Mouse (Mus musculus) heart, embryonic 15.5 days (tissue): Measurements from ENCODE around the gene Gpr4. TPM values are rescaled to one million over a fixed set of nuclear protein-coding genes. Genes with fewer than 3 reads are reported as not detected.

Experiments used
- ATAC-seq: fragments of 200-750 bp; cut with Nextera tagmentation; replicated peaks from 2 replicates; pipeline ENCODE4 v1.8.0; 2017; ENCODE audit warnings: low read depth, moderate TSS enrichment; ENCODE audit not compliant: insufficient number of reproducible peaks, insufficient read depth, low FRiP score
- H3K27ac ChIP-seq: fragments of 300-500 bp; sonication (generic); 2 replicates; pipeline ENCODE4 v1.5.1; 2015; ENCODE audit warnings: mild to moderate bottlenecking, inconsistent platforms
- H3K27me3 ChIP-seq: fragments of 300-500 bp; sonication (generic); 2 replicates; pipeline ENCODE4 v1.6.1; 2015; ENCODE audit warnings: inconsistent platforms
- H3K36me3 ChIP-seq: fragments of 300-500 bp; sonication (generic); 2 replicates; pipeline ENCODE4 v1.6.1; 2015; ENCODE audit warnings: mild to moderate bottlenecking, inconsistent platforms
- H3K4me1 ChIP-seq: fragments of 300-500 bp; sonication (generic); replicated peaks from 2 replicates; pipeline ENCODE4 v1.6.1; 2015; ENCODE audit warnings: inconsistent platforms
- H3K4me2 ChIP-seq: fragments of 300-500 bp; sonication (generic); 2 replicates; pipeline ENCODE4 v1.6.1; 2015; ENCODE audit warnings: inconsistent platforms, mild to moderate bottlenecking, moderate library complexity
- H3K4me3 ChIP-seq: fragments of 300-500 bp; sonication (generic); 2 replicates; pipeline ENCODE4 v1.5.1; 2015; ENCODE audit warnings: mild to moderate bottlenecking, inconsistent platforms
- H3K9ac ChIP-seq: fragments of 300-500 bp; sonication (generic); 2 replicates; pipeline ENCODE4 v1.6.1; 2015; ENCODE audit warnings: mild to moderate bottlenecking, inconsistent platforms
- H3K9me3 ChIP-seq: fragments of 300-500 bp; sonication (generic); replicated peaks from 2 replicates; pipeline ENCODE4 v1.6.1; 2016; ENCODE audit warnings: inconsistent platforms
- WGBS: fragments of 180-500 bp; shearing (Covaris S2); methylation state at CpG from one replicate; pipeline ENCODE4 v1.1.7; 2015; ENCODE audit warnings: mixed read lengths; 5-methylcytosine and 5-hydroxymethylcytosine counted together
- polyA plus RNA-seq: library from polyadenylated mRNA; unstranded; fragments of >200 nt; fragmentation: Nextera tagmentation; extraction: Ambion mirVana; gene quantifications from 2 replicates; pipeline ENCODE4 v1.2.1, GENCODE M21; 2015

Gpr4 gene
- polyA plus RNA-seq, 1 experiment from 2014 or later = 2.1 TPM

GRCm38 (mm10) chr7:19175708-19176515 is 36.4 kb upstream of the Gpr4 start, which contains the start of gene Eml2:
Gene Eml2, plus strand, starts transcription at chr7:19176421.
- peaks cover 46% of the 10 kb centered on the region for H3K4me1 ChIP-seq
- no peaks in the 10 kb centered on the region for H3K36me3 ChIP-seq
- 0 out of 2 replicates have a peak within 1 kb of the TSS, but pooled peaks have one; percentile 29 for H3K9ac ChIP-seq
- no peak within 1 kb of the TSS for H3K27ac ChIP-seq
- no peak for ATAC-seq
- H3K4me3 ChIP-seq = peak within 1 kb of the TSS; percentile 24; the same call in 1 of the 2 replicates
- peaks cover 53% of the 10 kb centered on the region for H3K27me3 ChIP-seq
- peak within 1 kb of the TSS; percentile 37 for H3K4me2 ChIP-seq
- WGBS = 2% methylated on average over 30 of the region's 30 CpGs
- H3K9me3 ChIP-seq = no peaks in the 10 kb centered on the region

GRCm38 (mm10) chr7:19176516-19176947 is 35.8 kb upstream of the Gpr4 start:
- peaks cover 42% of the 10 kb centered on the region for H3K4me1 ChIP-seq
- peak overlapping the region; percentile 37 for H3K4me2 ChIP-seq
- H3K27me3 ChIP-seq = peaks cover 53% of the 10 kb centered on the region
- no peaks in the 10 kb centered on the region for H3K36me3 ChIP-seq
- ATAC-seq = no peak
- H3K9me3 ChIP-seq = no peaks in the 10 kb centered on the region
- no peak overlapping the region for H3K27ac ChIP-seq
- 0 out of 2 replicates have a peak overlapping the region, but pooled peaks have one; percentile 29 for H3K9ac ChIP-seq
- WGBS = 8% methylated on average over 21 of the region's 21 CpGs
- H3K4me3 ChIP-seq = peak overlapping the region; percentile 24; the same call in 1 of the 2 replicates

GRCm38 (mm10) chr7:19177216-19177615 is 35.1 kb upstream of the Gpr4 start:
- Histone ChIP-seq H3K36me3 (no peaks in the 10 kb centered on the region), H3K27me3 (peaks cover 53% of the 10 kb centered on the region), H3K4me1 (peaks cover 42% of the 10 kb centered on the region), H3K4me3 (no peak overlapping the region), H3K9me3 (no peaks in the 10 kb centered on the region), H3K27ac (no peak overlapping the region), H3K4me2 (no peak overlapping the region), H3K9ac (no peak overlapping the region)
- ATAC-seq = no peak
- WGBS = 70% methylated on average over 7 of the region's 7 CpGs

GRCm38 (mm10) chr7:19178035-19178434 is 34.3 kb upstream of the Gpr4 start:
- Histone ChIP-seq H3K4me2 (0 out of 2 replicates have a peak overlapping the region, but pooled peaks have one; percentile 3), H3K4me1 (peaks cover 37% of the 10 kb centered on the region)

GRCm38 (mm10) chr7:19178443-19179092 is 33.8 kb upstream of the Gpr4 start:
- Histone ChIP-seq H3K4me1 (peaks cover 37% of the 10 kb centered on the region), H3K9ac (no peak overlapping the region), H3K36me3 (no peaks in the 10 kb centered on the region), H3K4me2 (peak overlapping the region; percentile 57), H3K27me3 (peaks cover 53% of the 10 kb centered on the region), H3K9me3 (no peaks in the 10 kb centered on the region), H3K27ac (no peak overlapping the region), H3K4me3 (peak overlapping the region; percentile 31)
- WGBS = 4% methylated on average over 26 of the region's 27 CpGs
- no peak for ATAC-seq

More at GRCm38 (mm10) chr7:19178035-19178434, 34.3 kb upstream of the Gpr4 start:
- no peaks in the 10 kb centered on the region for H3K9me3 ChIP-seq
- no peak overlapping the region for H3K9ac ChIP-seq
- H3K36me3 ChIP-seq = no peaks in the 10 kb centered on the region
- H3K4me3 ChIP-seq = no peak overlapping the region; the same call in 1 of the 2 replicates
- no peak overlapping the region for H3K27ac ChIP-seq
- no peak for ATAC-seq
- 12% methylated on average over 18 of the region's 18 CpGs for WGBS
- peaks cover 53% of the 10 kb centered on the region for H3K27me3 ChIP-seq

- no peaks in the 10 kb centered on the region for H3K36me3 ChIP-seq
- peak overlapping the region; percentile 57 for H3K4me2 ChIP-seq
- ATAC-seq = peak; percentile 17; the same call in 1 of the 2 replicates
- H3K27ac ChIP-seq = no peak overlapping the region
- peak overlapping the region; percentile 31 for H3K4me3 ChIP-seq
- WGBS = under 1% methylated on average over 31 of the region's 32 CpGs
- H3K9me3 ChIP-seq = no peaks in the 10 kb centered on the region
- H3K27me3 ChIP-seq = peaks cover 53% of the 10 kb centered on the region
- no peak overlapping the region for H3K9ac ChIP-seq
- peaks cover 42% of the 10 kb centered on the region for H3K4me1 ChIP-seq
These were observed 33.2 kb upstream of the Gpr4 start for GRCm38 (mm10) chr7:19179173-19179572.

GRCm38 (mm10) chr7:19179936-19180335 is 32.4 kb upstream of the Gpr4 start:
- WGBS = 41% methylated on average over 6 of the region's 6 CpGs
- H3K4me2 ChIP-seq = peak overlapping the region; percentile 57; the same call in 1 of the 2 replicates
- H3K4me1 ChIP-seq = peaks cover 50% of the 10 kb centered on the region
- H3K27me3 ChIP-seq = peaks cover 49% of the 10 kb centered on the region
- H3K9ac ChIP-seq = no peak overlapping the region
- no peak overlapping the region for H3K27ac ChIP-seq
- H3K9me3 ChIP-seq = no peaks in the 10 kb centered on the region
- H3K4me3 ChIP-seq = 0 out of 2 replicates have a peak overlapping the region, but pooled peaks have one; percentile 31
- no peaks in the 10 kb centered on the region for H3K36me3 ChIP-seq
- ATAC-seq = no peak

GRCm38 (mm10) chr7:19180862-19181429 is 31.4 kb upstream of the Gpr4 start:
- Histone ChIP-seq H3K4me3 (peak overlapping the region; percentile 61), H3K27me3 (peaks cover 41% of the 10 kb centered on the region), H3K4me2 (peak overlapping the region; percentile 77), H3K36me3 (no peaks in the 10 kb centered on the region; the same call in 1 of the 2 replicates), H3K4me1 (peaks cover 56% of the 10 kb centered on the region), H3K27ac (peak overlapping the region; percentile 61), H3K9ac (peak overlapping the region; percentile 70), H3K9me3 (no peaks in the 10 kb centered on the region)
- ATAC-seq = peak; percentile 44
- WGBS = under 1% methylated on average over 27 of the region's 27 CpGs

- Histone ChIP-seq H3K27ac (peak overlapping the region; percentile 88), H3K9me3 (no peaks in the 10 kb centered on the region), H3K36me3 (peaks cover 4% of the 10 kb centered on the region; the same call in 1 of the 2 replicates), H3K9ac (no peak overlapping the region), H3K4me3 (no peak overlapping the region), H3K27me3 (peaks cover 11% of the 10 kb centered on the region), H3K4me2 (no peak overlapping the region), H3K4me1 (peaks cover 40% of the 10 kb centered on the region)
- 68% methylated on average over 2 of the region's 2 CpGs for WGBS
- no peak for ATAC-seq
These were observed 28.1 kb upstream of the Gpr4 start for GRCm38 (mm10) chr7:19184250-19184649.

GRCm38 (mm10) chr7:19184758-19185157 is 27.6 kb upstream of the Gpr4 start:
- Histone ChIP-seq H3K36me3 (peaks cover 5% of the 10 kb centered on the region; the same call in 1 of the 2 replicates), H3K9ac (no peak overlapping the region), H3K4me2 (peak overlapping the region; percentile 24), H3K27ac (peak overlapping the region; percentile 88), H3K27me3 (peaks cover 6% of the 10 kb centered on the region; the same call in 1 of the 2 replicates), H3K9me3 (no peaks in the 10 kb centered on the region), H3K4me1 (peaks cover 35% of the 10 kb centered on the region), H3K4me3 (no peak overlapping the region)
- 0 out of 2 replicates have a peak, but pooled peaks have one; percentile 19 for ATAC-seq
- 46% methylated on average over 6 of the region's 6 CpGs for WGBS

- no peaks in the 10 kb centered on the region for H3K9me3 ChIP-seq
- H3K4me1 ChIP-seq = peaks cover 6% of the 10 kb centered on the region; the same call in 1 of the 2 replicates
- H3K36me3 ChIP-seq = peaks cover 62% of the 10 kb centered on the region
- 96% methylated on average over 4 of the region's 4 CpGs for WGBS
- no peak overlapping the region for H3K9ac ChIP-seq
- H3K4me3 ChIP-seq = no peak overlapping the region
- no peak overlapping the region for H3K4me2 ChIP-seq
- H3K27me3 ChIP-seq = no peaks in the 10 kb centered on the region
- no peak overlapping the region for H3K27ac ChIP-seq
- ATAC-seq = no peak
These were observed 17.7 kb upstream of the Gpr4 start for GRCm38 (mm10) chr7:19194676-19195075.
